Mouse (Mus musculus) brain, embryonic 14.5 days (tissue): ENCODE results near the gene Mthfd2l.

ENCODE experiments used
- CTCF ChIP-seq: fragments of 200-500 bp; IDR thresholded peaks from 2 replicates; pipeline ENCODE4 v1.5.1; 2012; ENCODE audit warnings: inconsistent platforms, mild to moderate bottlenecking, moderate library complexity, borderline replicate concordance; ENCODE audit not compliant: insufficient read depth, insufficient read length; ENCODE audit errors: extremely low read depth
- POLR2A ChIP-seq: fragments of 200-500 bp; IDR thresholded peaks from 2 replicates; pipeline ENCODE4 v1.6.1; 2012; ENCODE audit warnings: mild to moderate bottlenecking, inconsistent platforms, borderline replicate concordance; ENCODE audit not compliant: poor library complexity, insufficient read depth, insufficient read length, severe bottlenecking; ENCODE audit errors: extremely low read depth

- 0 out of 2 replicates have a peak, but pooled peaks have one; percentile 3 for TF ChIP-seq CTCF
- no peak for TF ChIP-seq POLR2A
Observed at GRCm38 (mm10) chr5:90952731-90953481, 22.0 kb downstream of the Mthfd2l start.
